Mouse (Mus musculus): ENCODE measurements around the gene Cbx4. TPM values are rescaled to one million over a fixed set of nuclear protein-coding genes. Genes with fewer than 3 reads are reported as not detected.

The Cbx4 gene
- polyA plus RNA-seq, 1 experiment from 2014 or later, result 16.8 TPM

GRCm38 (mm10) chr11:119047261-119048132 lies 38.5 kb downstream of the Cbx4 start:
- Histone ChIP-seq H3K9me3 (ENCODE audit: control insufficient read depth, low read length) (no peaks in the 10 kb centered on the region), H3K9ac (no peak overlapping the region), H3K4me1 (replicated peaks; ENCODE audit: control insufficient read depth, insufficient read depth, low read length) (peaks cover 24% of the 10 kb centered on the region), H3K27me3 (ENCODE audit: control insufficient read depth, insufficient read depth, low read length) (peaks cover 98% of the 10 kb centered on the region), H3K27ac (no peak overlapping the region), H3K36me3 (replicated peaks; ENCODE audit: control insufficient read depth, insufficient read depth) (no peaks in the 10 kb centered on the region), H3K4me3 (replicated peaks; ENCODE audit: low read length) (peak overlapping the region; percentile 35; the same call in 1 of the 2 replicates), H3K4me2 (replicated peaks) (peak overlapping the region; percentile 73)
- DNase-seq (ENCODE audit: low spot score), result no peak
- 2% methylated on average over 43 of the region's 43 CpGs for WGBS
- no peak; the same call in 1 of the 2 replicates for ATAC-seq (ENCODE audit: low FRiP score)

GRCm38 (mm10) chr11:119046601-119047245 lies 39.3 kb downstream of the Cbx4 start:
- Histone ChIP-seq H3K9me3 (ENCODE audit: control insufficient read depth, low read length) (no peaks in the 10 kb centered on the region), H3K27me3 (ENCODE audit: control insufficient read depth, insufficient read depth, low read length) (peaks cover 98% of the 10 kb centered on the region), H3K36me3 (replicated peaks; ENCODE audit: control insufficient read depth, insufficient read depth) (no peaks in the 10 kb centered on the region), H3K9ac (peak overlapping the region; percentile 54), H3K4me3 (replicated peaks; ENCODE audit: low read length) (peak overlapping the region; percentile 35), H3K4me2 (replicated peaks) (peak overlapping the region; percentile 73), H3K27ac (no peak overlapping the region), H3K4me1 (replicated peaks; ENCODE audit: control insufficient read depth, insufficient read depth, low read length) (peaks cover 18% of the 10 kb centered on the region)
- peak; percentile 78 for DNase-seq (ENCODE audit: low spot score)
- peak; percentile 36 for ATAC-seq (ENCODE audit: low FRiP score)
- under 1% methylated on average over 39 of the region's 39 CpGs for WGBS

GRCm38 (mm10) chr11:119044551-119045337 lies 41.3 kb downstream of the Cbx4 start:
- Histone ChIP-seq H3K36me3 (replicated peaks; ENCODE audit: control insufficient read depth, insufficient read depth) (no peaks in the 10 kb centered on the region), H3K9me3 (ENCODE audit: control insufficient read depth, low read length) (no peaks in the 10 kb centered on the region), H3K27ac (no peak overlapping the region), H3K4me2 (replicated peaks) (no peak overlapping the region; the same call in 1 of the 2 replicates), H3K9ac (no peak overlapping the region), H3K4me1 (replicated peaks; ENCODE audit: control insufficient read depth, insufficient read depth, low read length) (peaks cover 24% of the 10 kb centered on the region), H3K4me3 (replicated peaks; ENCODE audit: low read length) (no peak overlapping the region), H3K27me3 (ENCODE audit: control insufficient read depth, insufficient read depth, low read length) (peaks cover 80% of the 10 kb centered on the region)
- no peak for ATAC-seq (ENCODE audit: low FRiP score)
- WGBS, result 2% methylated on average over 41 of the region's 41 CpGs
- no peak for DNase-seq (ENCODE audit: low spot score)

- Histone ChIP-seq H3K27me3 (ENCODE audit: control insufficient read depth, insufficient read depth, low read length) (peaks cover 78% of the 10 kb centered on the region), H3K4me2 (replicated peaks) (no peak overlapping the region), H3K9me3 (ENCODE audit: control insufficient read depth, low read length) (no peaks in the 10 kb centered on the region), H3K4me1 (replicated peaks; ENCODE audit: control insufficient read depth, insufficient read depth, low read length) (peaks cover 32% of the 10 kb centered on the region), H3K9ac (no peak overlapping the region), H3K4me3 (replicated peaks; ENCODE audit: low read length) (no peak overlapping the region), H3K27ac (no peak overlapping the region), H3K36me3 (replicated peaks; ENCODE audit: control insufficient read depth, insufficient read depth) (peaks cover 3% of the 10 kb centered on the region; the same call in 1 of the 2 replicates)
- ATAC-seq (ENCODE audit: low FRiP score) (no peak), DNase-seq (ENCODE audit: low spot score) (no peak)
- 3% methylated on average over 10 of the region's 10 CpGs for WGBS
Observed at GRCm38 (mm10) chr11:119043761-119044550, 42.1 kb downstream of the Cbx4 start.

DNA sequence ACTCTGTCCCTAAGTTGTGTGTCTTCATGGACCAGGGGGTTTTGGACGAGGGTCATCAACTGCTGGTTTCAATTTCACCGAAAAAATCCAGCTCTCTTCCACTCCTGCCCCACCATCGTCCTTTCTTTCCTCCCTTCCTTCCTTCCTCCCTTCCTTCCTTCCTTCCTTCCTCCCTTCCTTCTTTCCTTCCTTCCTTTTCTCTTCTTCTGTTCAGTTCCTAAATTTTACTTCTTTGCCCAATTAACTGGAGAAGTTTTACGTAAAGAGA lies 42.8 kb downstream of the Cbx4 start:
- ATAC-seq (ENCODE audit: low FRiP score), result no peak

DNA sequence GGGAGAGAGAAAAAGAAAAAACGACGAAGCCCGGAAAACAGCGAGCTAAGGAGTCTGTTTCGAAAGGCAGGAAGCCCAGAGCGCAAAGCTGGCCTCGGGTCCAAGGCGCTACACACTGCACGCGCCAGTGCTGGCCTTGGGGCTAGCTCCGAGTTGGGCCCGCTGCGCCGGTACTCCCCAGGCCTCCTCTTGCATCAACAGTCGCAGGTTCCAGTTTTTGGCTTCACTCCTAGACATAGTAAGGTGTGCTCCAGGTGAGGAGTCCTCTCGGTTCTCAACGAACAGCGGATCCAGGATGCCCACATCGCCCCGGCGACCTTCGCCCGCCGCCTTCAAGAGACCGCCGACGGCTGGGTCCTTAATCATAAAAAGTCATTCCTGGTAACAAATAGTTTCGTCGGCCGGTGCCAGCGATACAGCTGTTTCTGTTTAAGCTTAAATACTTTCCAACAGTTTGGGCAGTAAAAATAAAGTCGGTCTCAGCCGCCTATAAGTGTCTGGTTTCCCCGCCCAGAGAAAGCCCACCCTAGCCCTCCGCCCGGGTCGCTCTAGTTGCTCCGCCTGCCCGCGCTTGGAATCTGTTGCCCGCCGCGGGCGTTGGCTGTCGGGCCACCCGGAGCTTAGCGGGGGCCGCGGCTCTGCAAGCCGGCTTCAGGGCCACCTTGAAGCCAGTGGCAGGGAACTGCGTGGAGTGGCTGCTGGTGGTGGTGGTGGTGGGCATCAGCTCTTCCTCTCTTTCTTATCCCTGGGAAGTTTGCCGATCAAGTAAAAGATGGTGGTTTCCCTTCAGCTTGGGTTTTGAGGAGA lies 43.4 kb downstream of the Cbx4 start:
- Histone ChIP-seq H3K27me3 (ENCODE audit: control insufficient read depth, insufficient read depth, low read length) (peaks cover 78% of the 10 kb centered on the region), H3K36me3 (replicated peaks; ENCODE audit: control insufficient read depth, insufficient read depth) (peaks cover 13% of the 10 kb centered on the region), H3K9me3 (ENCODE audit: control insufficient read depth, low read length) (no peaks in the 10 kb centered on the region), H3K4me1 (replicated peaks; ENCODE audit: control insufficient read depth, insufficient read depth, low read length) (peaks cover 35% of the 10 kb centered on the region), H3K9ac (no peak overlapping the region), H3K4me3 (replicated peaks; ENCODE audit: low read length) (no peak overlapping the region), H3K27ac (no peak overlapping the region), H3K4me2 (replicated peaks) (no peak overlapping the region)
- under 1% methylated on average over 52 of the region's 52 CpGs for WGBS
- ATAC-seq (ENCODE audit: low FRiP score) (no peak), DNase-seq (ENCODE audit: low spot score) (no peak)

More for the DNA sequence above, 42.8 kb downstream of the Cbx4 start:
- Histone ChIP-seq H3K4me3 (replicated peaks; ENCODE audit: low read length) (no peak overlapping the region), H3K9ac (no peak overlapping the region), H3K27ac (no peak overlapping the region), H3K4me2 (replicated peaks) (no peak overlapping the region), H3K36me3 (replicated peaks; ENCODE audit: control insufficient read depth, insufficient read depth) (peaks cover 10% of the 10 kb centered on the region), H3K27me3 (ENCODE audit: control insufficient read depth, insufficient read depth, low read length) (peaks cover 78% of the 10 kb centered on the region), H3K4me1 (replicated peaks; ENCODE audit: control insufficient read depth, insufficient read depth, low read length) (peaks cover 37% of the 10 kb centered on the region), H3K9me3 (ENCODE audit: control insufficient read depth, low read length) (no peaks in the 10 kb centered on the region)
- no peak for DNase-seq (ENCODE audit: low spot score)
- 2% methylated on average over 4 of the region's 4 CpGs for WGBS

GRCm38 (mm10) chr11:119041750-119042465 lies 44.1 kb downstream of the Cbx4 start:
- peak overlapping the region; percentile 80 for H3K9ac ChIP-seq
- H3K27ac ChIP-seq, result no peak overlapping the region
- H3K4me3 ChIP-seq (replicated peaks; ENCODE audit: low read length), result peak overlapping the region; percentile 78
- peaks cover 13% of the 10 kb centered on the region for H3K36me3 ChIP-seq (replicated peaks; ENCODE audit: control insufficient read depth, insufficient read depth)
- peaks cover 80% of the 10 kb centered on the region for H3K27me3 ChIP-seq (ENCODE audit: control insufficient read depth, insufficient read depth, low read length)
- peak; percentile 1; the same call in 1 of the 2 replicates for ATAC-seq (ENCODE audit: low FRiP score)
- peak overlapping the region; percentile 73 for H3K4me2 ChIP-seq (replicated peaks)
- under 1% methylated on average over 29 of the region's 31 CpGs for WGBS
- H3K4me1 ChIP-seq (replicated peaks; ENCODE audit: control insufficient read depth, insufficient read depth, low read length), result peaks cover 39% of the 10 kb centered on the region
- DNase-seq (ENCODE audit: low spot score), result no peak
- H3K9me3 ChIP-seq (ENCODE audit: control insufficient read depth, low read length), result no peaks in the 10 kb centered on the region

GRCm38 (mm10) chr11:119041325-119041716 lies 44.7 kb downstream of the Cbx4 start:
- H3K27me3 ChIP-seq (ENCODE audit: control insufficient read depth, insufficient read depth, low read length), result peaks cover 80% of the 10 kb centered on the region
- H3K4me2 ChIP-seq (replicated peaks), result peak overlapping the region; percentile 73
- peak overlapping the region; percentile 92 for H3K27ac ChIP-seq
- peak overlapping the region; percentile 78 for H3K4me3 ChIP-seq (replicated peaks; ENCODE audit: low read length)
- ATAC-seq (ENCODE audit: low FRiP score) (peak; percentile 75), DNase-seq (ENCODE audit: low spot score) (peak; percentile 66)
- H3K36me3 ChIP-seq (replicated peaks; ENCODE audit: control insufficient read depth, insufficient read depth), result peaks cover 13% of the 10 kb centered on the region
- H3K9ac ChIP-seq, result peak overlapping the region; percentile 80
- peaks cover 34% of the 10 kb centered on the region for H3K4me1 ChIP-seq (replicated peaks; ENCODE audit: control insufficient read depth, insufficient read depth, low read length)
- H3K9me3 ChIP-seq (ENCODE audit: control insufficient read depth, low read length), result no peaks in the 10 kb centered on the region
- WGBS, result under 1% methylated on average over 31 of the region's 31 CpGs
